Mouse (Mus musculus) kidney, postnatal 0 days (tissue): Measurements from ENCODE around the gene Mettl25. TPM values are rescaled to one million over a fixed set of nuclear protein-coding genes. Genes with fewer than 3 reads are reported as not detected.

ENCODE experiments used
- ATAC-seq: fragments of 200-750 bp; cut with Nextera tagmentation; replicated peaks from 2 replicates; pipeline ENCODE4 v1.8.0; 2017; ENCODE audit warnings: low read depth, moderate number of reproducible peaks, moderate TSS enrichment, moderate library complexity; ENCODE audit not compliant: low FRiP score
- DNase-seq: peaks from one replicate; pipeline ENCODE4 v3.0.0-alpha.2; 2016; ENCODE audit warnings: low spot score
- H3K27ac ChIP-seq: fragments of 300-500 bp; sonication (generic); 2 replicates; pipeline ENCODE4 v1.5.1; 2014; ENCODE audit warnings: mild to moderate bottlenecking
- H3K27me3 ChIP-seq: fragments of 300-500 bp; sonication (generic); 2 replicates; pipeline ENCODE4 v1.6.1; 2014; ENCODE audit warnings: low read length, mixed read lengths; ENCODE audit not compliant: insufficient read depth
- H3K36me3 ChIP-seq: fragments of 300-500 bp; sonication (generic); 2 replicates; pipeline ENCODE4 v1.6.1; 2014; ENCODE audit warnings: low read length, mixed read lengths; ENCODE audit not compliant: insufficient read depth
- H3K4me1 ChIP-seq: fragments of 300-500 bp; sonication (generic); replicated peaks from 2 replicates; pipeline ENCODE4 v1.6.1; 2014; ENCODE audit warnings: antibody characterized with exemption, low read length, mixed read lengths; ENCODE audit not compliant: insufficient read depth
- H3K4me2 ChIP-seq: fragments of 300-500 bp; sonication (generic); 2 replicates; pipeline ENCODE4 v1.6.1; 2014; ENCODE audit warnings: mild to moderate bottlenecking, low read length, moderate library complexity, mixed read lengths
- H3K4me3 ChIP-seq: fragments of 300-500 bp; sonication (generic); replicated peaks from 2 replicates; pipeline ENCODE4 v1.5.1; 2014; ENCODE audit warnings: low read depth, low read length
- H3K9ac ChIP-seq: fragments of 300-500 bp; sonication (generic); 2 replicates; pipeline ENCODE4 v1.6.1; 2014; ENCODE audit warnings: low read depth, low read length
- H3K9me3 ChIP-seq: fragments of 300-500 bp; sonication (generic); replicated peaks from 2 replicates; pipeline ENCODE4 v1.6.1; 2016; ENCODE audit warnings: low read length, inconsistent platforms, mixed read lengths
- CTCF ChIP-seq: IDR thresholded peaks from 2 replicates; pipeline ENCODE4 v1.5.1; 2016; ENCODE audit warnings: antibody characterized with exemption, low read depth, mild to moderate bottlenecking, moderate library complexity
- WGBS: fragments of 180-500 bp; shearing (Covaris S2); extraction: QIAGEN DNeasy Blood & Tissue Kit; methylation state at CpG from one replicate; pipeline ENCODE4 v1.1.7; 2014; 5-methylcytosine and 5-hydroxymethylcytosine counted together
- polyA plus RNA-seq: library from polyadenylated mRNA; unstranded; fragments of >200 nt; fragmentation: Nextera tagmentation; extraction: Ambion mirVana; gene quantifications from 2 replicates; pipeline ENCODE4 v1.2.1, GENCODE M21; 2015

Mettl25 gene
- polyA plus RNA-seq, 1 experiment from 2014 or later: 13.5 TPM

DNA sequence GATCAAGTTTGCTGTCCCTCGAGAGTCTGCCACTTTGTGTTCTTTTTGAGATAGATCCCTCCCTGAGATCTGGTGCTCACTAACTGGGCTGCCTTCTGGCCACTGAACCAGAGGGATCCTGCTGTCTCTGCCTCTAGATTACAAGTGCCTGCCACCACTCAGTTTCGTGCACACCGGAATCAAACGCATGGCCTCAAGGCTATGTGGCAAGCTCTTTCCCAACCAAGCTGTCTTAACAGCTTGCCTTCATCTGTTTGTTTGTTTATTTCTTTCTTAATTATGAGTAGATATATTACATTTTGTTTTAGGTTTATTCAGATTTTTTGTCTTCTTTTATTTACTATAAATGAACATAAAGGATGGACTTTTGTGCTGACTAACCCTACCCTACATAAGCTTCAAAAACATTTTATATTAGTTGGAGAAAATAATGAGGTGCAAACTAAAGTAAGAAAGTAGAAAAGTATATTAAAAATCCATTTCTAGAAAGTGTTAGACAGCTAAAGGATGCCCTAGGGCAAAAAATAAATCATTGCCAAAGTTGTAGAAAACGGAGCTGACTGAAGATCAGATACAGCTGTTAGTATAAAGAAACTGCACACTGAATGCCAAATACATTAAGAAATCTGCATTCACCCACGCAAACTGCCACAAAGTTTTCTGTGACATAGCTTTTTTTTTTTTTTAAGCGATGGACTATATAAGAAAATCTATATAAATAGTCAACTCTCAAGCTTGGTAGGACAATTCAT is 34.7 kb downstream of the Mettl25 start:
- ATAC-seq (no peak), DNase-seq (no peak)
- no peak overlapping the region for H3K27ac ChIP-seq
- no peak overlapping the region for H3K4me3 ChIP-seq
- no peaks in the 10 kb centered on the region for H3K4me1 ChIP-seq
- no peak overlapping the region for H3K9ac ChIP-seq
- H3K9me3 ChIP-seq: no peaks in the 10 kb centered on the region
- no peak overlapping the region for H3K4me2 ChIP-seq
- no peaks in the 10 kb centered on the region for H3K36me3 ChIP-seq
- H3K27me3 ChIP-seq: no peaks in the 10 kb centered on the region
- WGBS: 61% methylated on average over 7 of the region's 7 CpGs
- TF ChIP-seq CTCF: no peak

DNA sequence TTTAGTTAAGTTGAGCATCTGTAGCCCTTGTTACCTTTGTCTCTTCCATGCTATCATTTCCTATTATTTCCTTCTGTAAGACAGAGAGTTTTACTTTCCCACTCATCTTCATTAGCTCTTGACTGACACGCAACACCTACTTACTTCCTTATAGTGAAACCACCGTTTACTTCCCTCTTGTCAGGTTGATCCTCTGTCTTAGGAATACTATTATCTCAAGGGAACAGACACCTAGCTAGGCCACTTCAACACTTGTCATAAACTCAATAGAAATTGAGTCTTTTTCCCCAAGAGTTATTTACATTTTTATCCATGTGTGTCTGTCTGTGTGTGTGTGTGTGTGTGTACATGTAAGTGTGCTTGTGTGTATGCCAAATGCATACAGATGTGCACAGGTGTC is 37.7 kb downstream of the Mettl25 start:
- no peak for ATAC-seq
- no peak for TF ChIP-seq CTCF

GRCm38 (mm10) chr10:105802132-105802531 is 39.0 kb downstream of the Mettl25 start:
- Histone ChIP-seq H3K4me3 (no peak overlapping the region), H3K27ac (no peak overlapping the region), H3K4me2 (no peak overlapping the region), H3K36me3 (no peaks in the 10 kb centered on the region), H3K9me3 (no peaks in the 10 kb centered on the region), H3K4me1 (no peaks in the 10 kb centered on the region), H3K9ac (no peak overlapping the region), H3K27me3 (no peaks in the 10 kb centered on the region)
- DNase-seq (no peak), ATAC-seq (no peak)
- WGBS: 89% methylated on average over 6 of the region's 6 CpGs
- TF ChIP-seq CTCF: no peak

More for the DNA sequence above, 37.7 kb downstream of the Mettl25 start:
- no peaks in the 10 kb centered on the region for H3K27me3 ChIP-seq
- H3K27ac ChIP-seq: no peak overlapping the region
- H3K4me3 ChIP-seq: no peak overlapping the region
- 90% methylated on average over 2 of the region's 2 CpGs for WGBS
- H3K4me2 ChIP-seq: no peak overlapping the region
- no peak overlapping the region for H3K9ac ChIP-seq
- H3K4me1 ChIP-seq: no peaks in the 10 kb centered on the region
- no peaks in the 10 kb centered on the region for H3K9me3 ChIP-seq
- no peaks in the 10 kb centered on the region for H3K36me3 ChIP-seq
- no peak for DNase-seq

GRCm38 (mm10) chr10:105801147-105801546 is 40.0 kb downstream of the Mettl25 start:
- H3K27me3 ChIP-seq: no peaks in the 10 kb centered on the region
- no peaks in the 10 kb centered on the region for H3K36me3 ChIP-seq
- no peak overlapping the region for H3K27ac ChIP-seq
- H3K9me3 ChIP-seq: no peaks in the 10 kb centered on the region
- no peak overlapping the region for H3K9ac ChIP-seq
- H3K4me1 ChIP-seq: no peaks in the 10 kb centered on the region
- no peak for TF ChIP-seq CTCF
- ATAC-seq (no peak), DNase-seq (no peak)
- no peak overlapping the region for H3K4me3 ChIP-seq
- no peak overlapping the region for H3K4me2 ChIP-seq
- 41% methylated on average over 6 of the region's 6 CpGs for WGBS

GRCm38 (mm10) chr10:105797250-105797924 is 43.8 kb downstream of the Mettl25 start:
- Histone ChIP-seq H3K9ac (no peak overlapping the region), H3K36me3 (no peaks in the 10 kb centered on the region), H3K4me1 (no peaks in the 10 kb centered on the region), H3K4me2 (no peak overlapping the region), H3K27me3 (no peaks in the 10 kb centered on the region), H3K9me3 (no peaks in the 10 kb centered on the region), H3K27ac (no peak overlapping the region), H3K4me3 (no peak overlapping the region)
- ATAC-seq (no peak), DNase-seq (no peak)
- 62% methylated on average over 8 of the region's 8 CpGs for WGBS
- no peak for TF ChIP-seq CTCF

- DNase-seq (peak; percentile 53), ATAC-seq (no peak)
- Histone ChIP-seq H3K27me3 (no peaks in the 10 kb centered on the region), H3K9ac (no peak overlapping the region), H3K27ac (no peak overlapping the region), H3K4me1 (no peaks in the 10 kb centered on the region), H3K9me3 (no peaks in the 10 kb centered on the region), H3K4me2 (no peak overlapping the region), H3K4me3 (no peak overlapping the region), H3K36me3 (no peaks in the 10 kb centered on the region)
- no peak for TF ChIP-seq CTCF
- WGBS: 55% methylated on average over 15 of the region's 15 CpGs
Measured at GRCm38 (mm10) chr10:105793776-105794552, 47.2 kb downstream of the Mettl25 start.
